Mouse (Mus musculus) limb, embryonic 15.5 days (tissue): ENCODE measurements around the gene Pnma1. TPM values are rescaled to one million over a fixed set of nuclear protein-coding genes. Genes with fewer than 3 reads are reported as not detected.
A peak's percentile ranks its signal among the peaks of the same experiment; 100 is the strongest.
"Not testable (repeated sequence)": the region's sequence is repeated elsewhere in the genome, so short reads cannot be mapped to it uniquely, and the experiment has no call there.

Source experiments
- ATAC-seq: fragments of 200-750 bp; cut with Nextera tagmentation; 2 replicates; pipeline ENCODE4 v1.8.0; 2017; ENCODE audit warnings: low read depth, moderate TSS enrichment; ENCODE audit not compliant: insufficient number of reproducible peaks, low FRiP score, low TSS enrichment
- H3K27ac ChIP-seq: fragments of 300-500 bp; sonication (generic); 2 replicates; pipeline ENCODE4 v1.5.1; 2015; ENCODE audit warnings: moderate library complexity, mild to moderate bottlenecking, inconsistent platforms
- H3K27me3 ChIP-seq: fragments of 300-500 bp; sonication (generic); 2 replicates; pipeline ENCODE4 v1.6.1; 2015; ENCODE audit warnings: inconsistent platforms
- H3K36me3 ChIP-seq: fragments of 300-500 bp; sonication (generic); 2 replicates; pipeline ENCODE4 v1.6.1; 2015; ENCODE audit warnings: inconsistent platforms
- H3K4me1 ChIP-seq: fragments of 300-500 bp; sonication (generic); 2 replicates; pipeline ENCODE4 v1.6.1; 2015; ENCODE audit warnings: inconsistent platforms
- H3K4me2 ChIP-seq: fragments of 300-500 bp; sonication (generic); 2 replicates; pipeline ENCODE4 v1.6.1; 2015; ENCODE audit warnings: mild to moderate bottlenecking, inconsistent platforms
- H3K4me3 ChIP-seq: fragments of 300-500 bp; sonication (generic); 2 replicates; pipeline ENCODE4 v1.5.1; 2015; ENCODE audit warnings: mild to moderate bottlenecking, inconsistent platforms
- H3K9ac ChIP-seq: fragments of 300-500 bp; sonication (generic); 2 replicates; pipeline ENCODE4 v1.6.1; 2015; ENCODE audit warnings: inconsistent platforms
- H3K9me3 ChIP-seq: fragments of 300-500 bp; sonication (generic); 2 replicates; pipeline ENCODE4 v1.6.1; 2016; ENCODE audit warnings: inconsistent platforms
- WGBS: fragments of 180-500 bp; shearing (Covaris S2); methylation state at CpG from one replicate; pipeline ENCODE4 v1.1.7; 2015; 5-methylcytosine and 5-hydroxymethylcytosine counted together
- polyA plus RNA-seq: library from polyadenylated mRNA; unstranded; fragments of >200 nt; fragmentation: Nextera tagmentation; extraction: Ambion mirVana; gene quantifications from 2 replicates; pipeline ENCODE4 v1.2.1, GENCODE M21; 2015

Pnma1 gene
- polyA plus RNA-seq, 1 experiment from 2014 or later, result 0.93 TPM

GRCm38 (mm10) chr12:84114153-84114994 lies 33.9 kb downstream of the Pnma1 start, which contains the start of gene Dnal1:
Dnal1 (plus strand) TSS chr12:84114366.
- ATAC-seq, result peak; percentile 93
- no peaks in the 10 kb centered on the region for H3K9me3 ChIP-seq
- WGBS, result 3% methylated on average over 29 of the region's 35 CpGs
- H3K27me3 ChIP-seq, result no peaks in the 10 kb centered on the region
- peak within 1 kb of the TSS; percentile 54; the same call in 1 of the 2 replicates for H3K27ac ChIP-seq
- H3K4me3 ChIP-seq, result peak within 1 kb of the TSS; percentile 81
- H3K4me1 ChIP-seq, result peaks cover 8% of the 10 kb centered on the region; the same call in 1 of the 2 replicates
- H3K36me3 ChIP-seq, result no peaks in the 10 kb centered on the region
- peak within 1 kb of the TSS; percentile 52; the same call in 1 of the 2 replicates for H3K9ac ChIP-seq
- peak within 1 kb of the TSS; percentile 69 for H3K4me2 ChIP-seq

GRCm38 (mm10) chr12:84113676-84114075 lies 34.6 kb downstream of the Pnma1 start:
- Histone ChIP-seq H3K27me3 (no peaks in the 10 kb centered on the region), H3K9ac (no peak overlapping the region), H3K36me3 (no peaks in the 10 kb centered on the region), H3K9me3 (no peaks in the 10 kb centered on the region), H3K27ac (no peak overlapping the region), H3K4me3 (peak overlapping the region; percentile 81), H3K4me2 (peak overlapping the region; percentile 69), H3K4me1 (peaks cover 8% of the 10 kb centered on the region; the same call in 1 of the 2 replicates)
- no peak for ATAC-seq
- WGBS, result 41% methylated on average over 6 of the region's 6 CpGs

- H3K36me3 ChIP-seq, result no peaks in the 10 kb centered on the region
- H3K9ac ChIP-seq, result no peak overlapping the region
- no peak overlapping the region for H3K4me3 ChIP-seq
- 89% methylated on average over 4 of the region's 4 CpGs for WGBS
- no peaks in the 10 kb centered on the region for H3K9me3 ChIP-seq
- H3K4me2 ChIP-seq, result no peak overlapping the region
- no peaks in the 10 kb centered on the region for H3K27me3 ChIP-seq
- H3K27ac ChIP-seq, result no peak overlapping the region
- peaks cover 8% of the 10 kb centered on the region; the same call in 1 of the 2 replicates for H3K4me1 ChIP-seq
- no peak for ATAC-seq
These were observed 37.5 kb downstream of the Pnma1 start for GRCm38 (mm10) chr12:84110814-84111213.

- ATAC-seq, result no peak
- no peak overlapping the region for H3K4me3 ChIP-seq
- no peak overlapping the region for H3K4me2 ChIP-seq
- H3K9ac ChIP-seq, result no peak overlapping the region
- 78% methylated on average over 1 of the region's 1 CpGs for WGBS
- no peaks in the 10 kb centered on the region for H3K36me3 ChIP-seq
- no peaks in the 10 kb centered on the region for H3K9me3 ChIP-seq
- no peaks in the 10 kb centered on the region for H3K27me3 ChIP-seq
- H3K4me1 ChIP-seq, result peaks cover 4% of the 10 kb centered on the region; the same call in 1 of the 2 replicates
- H3K27ac ChIP-seq, result no peak overlapping the region
These were observed 38.4 kb downstream of the Pnma1 start for GRCm38 (mm10) chr12:84109924-84110323.

DNA sequence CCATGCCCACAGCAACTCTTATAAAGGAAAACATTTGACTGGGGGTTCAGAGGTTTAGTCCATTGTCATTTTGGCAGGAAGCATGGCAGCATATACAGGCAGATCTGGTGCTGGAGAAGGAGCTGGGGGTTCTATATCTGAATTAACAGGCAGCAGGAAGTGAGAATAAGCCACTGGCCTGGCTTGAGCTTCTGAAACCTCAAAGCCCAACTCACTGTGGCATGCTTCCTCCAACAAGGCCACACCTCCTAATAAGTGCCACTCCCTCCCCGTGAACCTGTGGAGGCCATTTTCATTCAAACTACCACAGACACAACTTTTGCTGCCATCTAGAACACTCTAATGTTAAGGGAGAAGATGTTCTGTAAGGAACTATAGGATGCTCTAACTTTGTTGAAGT lies 40.6 kb downstream of the Pnma1 start:
- H3K27me3 ChIP-seq, result no peaks in the 10 kb centered on the region
- H3K9me3 ChIP-seq, result no peaks in the 10 kb centered on the region
- H3K4me1 ChIP-seq, result no peaks in the 10 kb centered on the region
- H3K36me3 ChIP-seq, result no peaks in the 10 kb centered on the region
- no peak overlapping the region for H3K4me2 ChIP-seq
- H3K27ac ChIP-seq, result no peak overlapping the region
- H3K4me3 ChIP-seq, result no peak overlapping the region
- no peak for ATAC-seq
- H3K9ac ChIP-seq, result no peak overlapping the region
- 65% methylated on average over 1 of the region's 1 CpGs for WGBS

- no peak overlapping the region for H3K9ac ChIP-seq
- WGBS, result 73% methylated on average over 3 of the region's 3 CpGs
- no peak for ATAC-seq
These were observed 41.3 kb downstream of the Pnma1 start for GRCm38 (mm10) chr12:84107012-84107411.

DNA sequence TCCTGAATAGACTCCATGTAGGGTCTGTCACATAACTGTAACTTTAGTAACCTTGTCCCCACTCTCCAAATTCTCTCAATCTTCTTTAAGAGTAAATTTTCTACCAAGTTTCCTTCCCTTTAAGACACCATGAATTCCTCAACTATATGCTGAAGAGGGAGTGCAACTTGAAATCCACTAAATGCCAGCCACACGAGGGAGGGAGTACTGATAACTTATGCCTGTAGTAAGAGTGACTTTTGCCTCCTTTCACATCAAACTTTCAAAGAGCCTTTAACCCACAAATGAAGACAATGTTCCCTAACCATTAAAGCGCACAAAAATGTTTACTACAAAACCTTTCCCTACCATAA lies 46.8 kb downstream of the Pnma1 start:
- no peaks in the 10 kb centered on the region for H3K27me3 ChIP-seq
- no peak for ATAC-seq
- 0 out of 2 replicates have a peak overlapping the region, but pooled peaks have one; percentile 71 for H3K27ac ChIP-seq
- peak overlapping the region; percentile 54 for H3K4me3 ChIP-seq
- H3K9me3 ChIP-seq, result no peaks in the 10 kb centered on the region
- H3K4me2 ChIP-seq, result peak overlapping the region; percentile 76
- H3K9ac ChIP-seq, result 0 out of 2 replicates have a peak overlapping the region, but pooled peaks have one; percentile 47
- H3K4me1 ChIP-seq, result no peaks in the 10 kb centered on the region; the same call in 1 of the 2 replicates
- no peaks in the 10 kb centered on the region for H3K36me3 ChIP-seq
- WGBS, result 54% methylated on average over 2 of the region's 2 CpGs

More at GRCm38 (mm10) chr12:84107012-84107411, 41.3 kb downstream of the Pnma1 start:
- Histone ChIP-seq H3K27me3 (no peaks in the 10 kb centered on the region), H3K27ac (no peak overlapping the region), H3K9me3 (no peaks in the 10 kb centered on the region), H3K4me3 (no peak overlapping the region), H3K4me2 (no peak overlapping the region), H3K36me3 (no peaks in the 10 kb centered on the region), H3K4me1 (no peaks in the 10 kb centered on the region)

GRCm38 (mm10) chr12:84100604-84101492 lies 47.4 kb downstream of the Pnma1 start, which contains the start of gene Acot6:
Acot6 (plus strand) TSS chr12:84100654.
- peak within 1 kb of the TSS; percentile 71 for H3K27ac ChIP-seq
- not testable (repeated sequence) for H3K9me3 ChIP-seq, H3K36me3 ChIP-seq, H3K4me1 ChIP-seq, ATAC-seq, H3K27me3 ChIP-seq
- H3K9ac ChIP-seq, result peak within 1 kb of the TSS; percentile 47
- H3K4me3 ChIP-seq, result peak within 1 kb of the TSS; percentile 54
- under 1% methylated on average over 80 of the region's 80 CpGs for WGBS
- H3K4me2 ChIP-seq, result peak within 1 kb of the TSS; percentile 76

DNA sequence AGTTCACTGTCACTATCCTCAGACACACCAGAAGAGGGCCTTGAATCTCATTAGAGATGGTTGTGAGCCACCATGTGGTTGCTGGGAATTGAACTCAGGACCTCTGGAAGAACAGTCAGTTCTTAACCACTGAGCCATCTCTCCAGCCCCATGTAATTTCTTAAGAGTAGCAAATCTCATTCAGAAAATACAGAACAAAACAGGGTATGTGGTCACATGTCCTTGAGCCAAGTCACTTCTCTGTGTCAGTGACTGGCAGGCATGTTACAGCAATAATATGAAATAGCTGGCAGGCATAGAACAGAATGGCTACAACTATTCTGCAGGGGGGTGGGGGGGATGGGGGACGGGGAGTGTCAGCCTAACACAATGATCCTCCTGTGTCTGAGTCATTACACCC lies 48.2 kb downstream of the Pnma1 start:
- H3K27ac ChIP-seq, result no peak overlapping the region
- no peaks in the 10 kb centered on the region for H3K27me3 ChIP-seq
- H3K4me1 ChIP-seq, result no peaks in the 10 kb centered on the region; the same call in 1 of the 2 replicates
- H3K9me3 ChIP-seq, result no peaks in the 10 kb centered on the region
- no peaks in the 10 kb centered on the region for H3K36me3 ChIP-seq
- no peak for ATAC-seq
- 61% methylated on average over 1 of the region's 1 CpGs for WGBS
- H3K4me3 ChIP-seq, result peak overlapping the region; percentile 54; the same call in 1 of the 2 replicates
- peak overlapping the region; percentile 76 for H3K4me2 ChIP-seq
- H3K9ac ChIP-seq, result no peak overlapping the region

- H3K4me2 ChIP-seq, result no peak overlapping the region
- ATAC-seq, result no peak
- WGBS, result 96% methylated on average over 2 of the region's 2 CpGs
These were observed 48.7 kb downstream of the Pnma1 start for GRCm38 (mm10) chr12:84099605-84100004.

More at GRCm38 (mm10) chr12:84099605-84100004, 48.7 kb downstream of the Pnma1 start:
- Histone ChIP-seq H3K4me1 (no peaks in the 10 kb centered on the region; the same call in 1 of the 2 replicates), H3K27ac (no peak overlapping the region), H3K36me3 (no peaks in the 10 kb centered on the region), H3K9me3 (no peaks in the 10 kb centered on the region), H3K4me3 (no peak overlapping the region), H3K27me3 (no peaks in the 10 kb centered on the region), H3K9ac (no peak overlapping the region)
